Mouse (Mus musculus) megakaryocyte, embryonic 14.5 days (primary cell): ENCODE results near the gene Atoh7. TPM values are rescaled to one million over a fixed set of nuclear protein-coding genes. Genes with fewer than 3 reads are reported as not detected.
"Not testable (repeated sequence)": the region's sequence is repeated elsewhere in the genome, so short reads cannot be mapped to it uniquely, and the experiment has no call there.

Experiments
- H3K27me3 ChIP-seq: replicated peaks from 2 replicates; pipeline ENCODE3; 2012; ENCODE audit warnings: inconsistent platforms
- H3K36me3 ChIP-seq: replicated peaks from 2 replicates; pipeline ENCODE3; 2012; ENCODE audit warnings: low read length, inconsistent platforms, mixed read lengths
- H3K4me1 ChIP-seq: 2 replicates; pipeline ENCODE4 v1.6.1; 2012; ENCODE audit warnings: inconsistent platforms
- H3K4me3 ChIP-seq: replicated peaks from 2 replicates; pipeline ENCODE3; 2012; ENCODE audit warnings: moderate library complexity, mild to moderate bottlenecking, inconsistent platforms
- H3K9me3 ChIP-seq: 2 replicates; pipeline ENCODE4 v1.6.1; 2012; ENCODE audit warnings: inconsistent platforms
- FLI1 ChIP-seq: IDR thresholded peaks from 2 replicates; pipeline ENCODE4 v1.6.1; 2012; ENCODE audit warnings: low read length, inconsistent platforms, mixed read lengths
- GATA1 ChIP-seq: IDR thresholded peaks from 3 replicates; pipeline ENCODE4 v1.6.1; 2012; ENCODE audit warnings: mixed read lengths, low read length, inconsistent platforms, borderline replicate concordance
- polyA plus RNA-seq: library from polyadenylated mRNA; stranded (reverse); fragments of >175 nt; gene quantifications from 2 replicates; pipeline ENCODE4 v1.2.3, GENCODE M21; 2012; ENCODE audit warnings: low replicate concordance; ENCODE audit not compliant: insufficient read depth

Gene Atoh7
- not detected in 2 replicates for polyA plus RNA-seq

- Histone ChIP-seq H3K4me3 (peak within 1 kb of the TSS; percentile 91), H3K27me3 (peaks cover 56% of the 10 kb centered on the region), H3K9me3 (0 out of 2 replicates have a peak, but pooled peaks cover 3% of the 10 kb centered on the region), H3K4me1 (peaks cover 13% of the 10 kb centered on the region), H3K36me3 (no peaks in the 10 kb centered on the region)
- TF ChIP-seq GATA1 (no peak), FLI1 (no peak)
These were observed at the start of gene Atoh7 for GRCm38 (mm10) chr10:63099521-63099920. Gene Atoh7 (plus strand): TSS chr10:63099651.

GRCm38 (mm10) chr10:63051267-63051666, 48.2 kb upstream of the Atoh7 start:
- H3K27me3 ChIP-seq: no peaks in the 10 kb centered on the region
- no peaks in the 10 kb centered on the region for H3K9me3 ChIP-seq
- no peak overlapping the region for H3K4me3 ChIP-seq
- TF ChIP-seq GATA1: no peak
- TF ChIP-seq FLI1: no peak
- peaks cover 24% of the 10 kb centered on the region for H3K4me1 ChIP-seq
- H3K36me3 ChIP-seq: no peaks in the 10 kb centered on the region

GRCm38 (mm10) chr10:63052011-63052410, 47.4 kb upstream of the Atoh7 start:
- no peaks in the 10 kb centered on the region for H3K9me3 ChIP-seq
- H3K36me3 ChIP-seq: no peaks in the 10 kb centered on the region
- peaks cover 24% of the 10 kb centered on the region for H3K4me1 ChIP-seq
- no peak for TF ChIP-seq FLI1
- TF ChIP-seq GATA1: no peak
- no peak overlapping the region for H3K4me3 ChIP-seq
- no peaks in the 10 kb centered on the region for H3K27me3 ChIP-seq

GRCm38 (mm10) chr10:63053007-63053406, 46.4 kb upstream of the Atoh7 start:
- no peak overlapping the region for H3K4me3 ChIP-seq
- H3K36me3 ChIP-seq: no peaks in the 10 kb centered on the region
- peaks cover 1% of the 10 kb centered on the region for H3K27me3 ChIP-seq
- peaks cover 24% of the 10 kb centered on the region for H3K4me1 ChIP-seq
- no peaks in the 10 kb centered on the region for H3K9me3 ChIP-seq
- TF ChIP-seq FLI1: no peak
- TF ChIP-seq GATA1: no peak

GRCm38 (mm10) chr10:63054071-63054470, 45.4 kb upstream of the Atoh7 start:
- H3K4me3 ChIP-seq, H3K36me3 ChIP-seq, H3K9me3 ChIP-seq, H3K27me3 ChIP-seq: not testable (repeated sequence)
- peaks cover 24% of the 10 kb centered on the region for H3K4me1 ChIP-seq

- H3K4me3 ChIP-seq: no peak overlapping the region
- peaks cover 24% of the 10 kb centered on the region for H3K4me1 ChIP-seq
- no peaks in the 10 kb centered on the region for H3K9me3 ChIP-seq
- no peaks in the 10 kb centered on the region for H3K36me3 ChIP-seq
- TF ChIP-seq FLI1 (no peak), GATA1 (no peak)
- peaks cover 5% of the 10 kb centered on the region for H3K27me3 ChIP-seq
These were observed 44.9 kb upstream of the Atoh7 start for GRCm38 (mm10) chr10:63054586-63054985.

- Histone ChIP-seq H3K4me3 (no peak overlapping the region), H3K27me3 (peaks cover 14% of the 10 kb centered on the region), H3K36me3 (no peaks in the 10 kb centered on the region), H3K4me1 (peaks cover 9% of the 10 kb centered on the region), H3K9me3 (no peaks in the 10 kb centered on the region)
- TF ChIP-seq GATA1: no peak
- TF ChIP-seq FLI1: no peak
These were observed 42.3 kb upstream of the Atoh7 start for GRCm38 (mm10) chr10:63056966-63057750.

GRCm38 (mm10) chr10:63059862-63060261, 39.6 kb upstream of the Atoh7 start, which contains the start of gene Pbld1:
Gene Pbld1 (plus strand): TSS chr10:63060162.
- H3K4me3 ChIP-seq: no peak within 1 kb of the TSS
- H3K9me3 ChIP-seq: no peaks in the 10 kb centered on the region
- H3K36me3 ChIP-seq: no peaks in the 10 kb centered on the region
- H3K27me3 ChIP-seq: peaks cover 19% of the 10 kb centered on the region
- TF ChIP-seq GATA1: no peak
- no peak for TF ChIP-seq FLI1
- H3K4me1 ChIP-seq: peaks cover 5% of the 10 kb centered on the region; the same call in 1 of the 2 replicates

GRCm38 (mm10) chr10:63060406-63060805, 39.0 kb upstream of the Atoh7 start:
- Histone ChIP-seq H3K9me3 (no peaks in the 10 kb centered on the region), H3K4me3 (no peak overlapping the region), H3K4me1 (peaks cover 5% of the 10 kb centered on the region; the same call in 1 of the 2 replicates), H3K36me3 (no peaks in the 10 kb centered on the region), H3K27me3 (peaks cover 20% of the 10 kb centered on the region)
- no peak for TF ChIP-seq GATA1
- no peak for TF ChIP-seq FLI1

- peaks cover 11% of the 10 kb centered on the region; the same call in 1 of the 2 replicates for H3K4me1 ChIP-seq
- H3K4me3 ChIP-seq: no peak overlapping the region
- H3K9me3 ChIP-seq: no peaks in the 10 kb centered on the region
- no peaks in the 10 kb centered on the region for H3K36me3 ChIP-seq
- H3K27me3 ChIP-seq: peaks cover 20% of the 10 kb centered on the region
- TF ChIP-seq FLI1 (no peak), GATA1 (no peak)
These were observed 38.2 kb upstream of the Atoh7 start for GRCm38 (mm10) chr10:63061266-63061665.

- peaks cover 11% of the 10 kb centered on the region; the same call in 1 of the 2 replicates for H3K4me1 ChIP-seq
- TF ChIP-seq GATA1: no peak
- TF ChIP-seq FLI1: no peak
- no peaks in the 10 kb centered on the region for H3K36me3 ChIP-seq
- H3K9me3 ChIP-seq: no peaks in the 10 kb centered on the region
- H3K27me3 ChIP-seq: peaks cover 20% of the 10 kb centered on the region
- H3K4me3 ChIP-seq: no peak overlapping the region
These were observed 36.8 kb upstream of the Atoh7 start for GRCm38 (mm10) chr10:63062696-63063095.
